Mouse (Mus musculus) thymus, adult 2 months (tissue): ENCODE results near the gene Pnpo.

Experiments
- CTCF ChIP-seq: fragments of 200-500 bp; IDR thresholded peaks from 2 replicates; pipeline ENCODE4 v1.5.1; 2012; ENCODE audit warnings: mild to moderate bottlenecking, control low read depth, low read length, moderate library complexity, borderline replicate concordance; ENCODE audit not compliant: control insufficient read depth, poor library complexity, insufficient read depth; ENCODE audit errors: extremely low read depth
- POLR2A ChIP-seq: fragments of 200-500 bp; IDR thresholded peaks from 2 replicates; pipeline ENCODE4 v1.6.1; 2012; ENCODE audit warnings: mild to moderate bottlenecking, low read length, control low read depth, moderate library complexity; ENCODE audit not compliant: control insufficient read depth, poor library complexity, insufficient read depth; ENCODE audit errors: extremely low read depth

DNA sequence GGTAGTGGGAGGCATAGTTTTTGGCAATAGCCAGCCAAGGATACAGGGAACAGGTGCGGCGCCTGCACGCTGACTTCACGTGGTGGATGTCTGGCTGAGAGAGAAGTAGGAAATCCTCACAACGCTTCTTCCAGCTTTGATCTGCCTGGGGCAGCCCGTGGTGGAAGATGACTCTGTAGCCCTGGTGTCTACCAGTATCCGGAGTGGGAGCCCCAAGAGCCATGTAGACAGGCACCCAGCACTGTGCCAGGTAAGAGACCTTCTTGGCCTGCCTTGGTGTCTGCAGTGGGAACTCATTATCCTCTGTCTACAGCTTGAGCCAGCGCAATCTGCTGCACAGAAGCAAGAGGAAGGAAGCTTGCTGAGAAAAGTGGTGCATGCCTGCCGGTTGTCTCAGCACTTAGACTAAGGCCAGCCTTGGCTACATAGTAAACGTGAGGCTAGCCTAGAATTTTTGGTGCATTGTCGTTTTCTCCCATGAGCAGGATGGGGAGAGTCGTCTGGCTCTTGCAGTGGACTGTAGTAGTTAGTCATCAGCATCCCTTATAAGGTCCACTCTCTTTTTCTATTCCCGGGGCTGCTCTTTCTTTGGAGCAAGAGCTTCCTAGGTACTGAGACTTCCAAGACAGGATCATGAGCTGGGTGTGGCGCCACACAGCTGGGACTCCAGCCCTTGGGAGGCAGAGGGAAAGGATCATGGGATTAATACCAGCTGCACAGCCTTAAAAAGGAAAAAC lies 1.2 kb upstream of the Pnpo start:
- TF ChIP-seq POLR2A (no peak), CTCF (no peak)
